Mouse (Mus musculus): Measurements from ENCODE around the gene Fgd2. TPM values are rescaled to one million over a fixed set of nuclear protein-coding genes. Genes with fewer than 3 reads are reported as not detected.
A peak's percentile ranks its signal among the peaks of the same experiment; 100 is the strongest.

Fgd2 gene
- total RNA-seq, 2 experiments from 2014 or later: 0.68 to 1.6 TPM

DNA sequence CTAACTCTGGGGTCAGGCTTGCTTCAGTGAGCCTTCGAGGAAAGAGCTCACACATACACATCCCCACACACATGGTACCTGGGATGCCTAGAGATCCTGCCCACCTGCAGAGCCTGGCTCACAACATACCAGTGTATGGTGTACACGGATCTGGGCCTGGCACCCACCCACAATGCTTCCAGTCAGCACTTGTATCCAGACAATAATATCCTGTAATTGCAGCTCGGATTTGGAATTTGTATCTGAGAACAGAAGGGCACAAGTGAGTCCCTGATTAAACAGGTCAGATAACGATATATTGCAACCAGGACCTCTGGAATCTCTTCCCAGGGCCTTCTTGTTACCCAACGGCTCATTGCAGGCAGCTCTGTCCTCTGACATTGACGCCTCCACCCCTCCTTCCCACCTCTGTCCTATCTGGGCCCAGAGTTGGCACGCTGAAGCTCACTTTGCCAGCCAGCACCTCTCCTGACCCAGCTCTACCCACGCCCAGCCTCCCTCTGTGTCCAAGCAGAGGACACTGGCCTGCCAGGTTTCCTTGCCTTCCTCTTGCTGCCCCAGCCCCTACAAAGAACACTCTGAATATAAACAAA lies 62.3 kb downstream of the Fgd2 start:
- peak; percentile 66 for DNase-seq (ENCODE audit: low spot score)

DNA sequence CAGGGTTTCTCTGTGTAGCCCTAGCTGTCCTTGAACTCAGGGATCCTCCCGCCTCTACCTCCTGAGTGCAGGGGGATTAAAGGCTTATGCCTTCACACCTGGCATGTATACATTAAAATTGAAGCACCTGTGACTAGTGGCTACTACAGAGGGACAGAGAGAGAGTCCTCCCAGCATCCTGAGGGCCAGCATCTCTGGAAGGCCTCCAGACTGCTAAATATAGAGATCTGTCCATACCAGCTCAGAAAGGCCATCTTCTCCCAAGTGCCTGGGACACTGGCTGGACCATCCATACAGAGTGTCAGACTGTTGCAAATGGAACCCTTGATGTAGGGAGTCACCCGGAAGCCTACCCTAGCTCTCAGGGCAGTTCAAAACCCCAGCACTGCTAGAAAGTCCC lies 63.3 kb downstream of the Fgd2 start:
- no peak for DNase-seq (ENCODE audit: low spot score)

DNA sequence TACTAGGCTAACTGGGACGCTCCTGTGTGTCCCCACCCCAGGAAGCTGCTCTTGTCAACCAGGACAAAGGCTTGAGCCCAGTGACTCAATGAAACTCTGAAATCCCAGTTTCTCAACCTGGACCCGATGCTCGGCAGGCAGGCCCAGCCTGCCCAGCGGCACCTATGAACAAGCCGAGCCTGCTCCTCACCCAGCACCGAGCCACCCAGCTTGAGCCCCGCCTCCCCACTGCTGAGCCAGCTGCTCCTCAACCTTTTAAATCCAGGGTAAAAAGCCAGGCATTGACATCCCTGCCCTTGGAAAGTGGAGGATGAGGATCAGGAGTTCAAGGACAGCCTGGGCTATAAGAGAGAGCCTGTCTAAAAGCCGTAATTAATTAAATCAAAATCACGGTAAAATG lies 64.6 kb downstream of the Fgd2 start:
- no peak for DNase-seq (ENCODE audit: low spot score)

DNA sequence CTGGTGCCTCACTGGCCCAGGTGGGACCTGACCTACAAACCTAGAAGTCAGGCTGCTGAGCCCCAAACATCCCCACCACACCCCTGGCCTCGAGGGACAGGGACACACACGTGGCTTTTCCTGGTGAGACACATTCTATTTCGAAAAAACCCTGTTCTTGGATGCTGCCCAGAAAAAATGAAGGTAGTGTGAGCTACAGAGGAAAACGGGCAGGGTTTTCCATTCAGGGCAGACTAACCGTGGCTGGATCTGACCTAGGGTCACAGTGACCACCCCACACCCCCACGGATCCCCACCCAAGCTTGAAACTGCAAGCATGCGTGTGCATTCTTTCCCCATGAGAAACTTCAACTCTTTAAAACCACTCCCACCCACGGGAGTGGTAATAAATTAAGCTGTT lies 67.5 kb downstream of the Fgd2 start:
- no peak for DNase-seq (ENCODE audit: low spot score)

DNA sequence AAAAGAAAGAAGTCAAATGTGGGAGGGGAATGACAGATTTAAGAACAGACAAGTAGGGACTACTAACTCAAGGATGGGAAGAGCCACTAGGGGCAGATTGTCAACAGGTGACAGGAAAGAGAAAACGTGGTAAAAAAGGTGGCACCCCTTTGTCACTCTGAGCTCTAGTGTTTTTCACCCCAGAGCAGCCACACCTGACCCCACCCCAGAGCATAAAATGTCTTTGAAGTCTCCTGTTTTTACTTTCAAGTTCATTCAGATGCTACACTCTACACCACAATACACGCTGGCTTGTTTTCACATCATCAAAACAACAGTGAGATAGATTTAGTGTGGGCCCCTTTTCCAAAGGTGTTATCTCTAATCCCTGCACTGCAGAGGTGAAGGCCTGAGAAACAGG lies 68.1 kb downstream of the Fgd2 start:
- no peak for DNase-seq (ENCODE audit: low spot score)

Other genes starting within 250 kb of the Fgd2 start
- gene Rab44, start 246.8 kb upstream of the Fgd2 start, total RNA-seq (2021): under 1 TPM; 0.31 to 0.34 TPM
- not detected for gene Cpne5, start 122.7 kb upstream of the Fgd2 start, total RNA-seq (2021)
- gene Ppil1, start 96.7 kb upstream of the Fgd2 start, total RNA-seq (2021): 1 to 10 TPM; 5.5 to 6.1 TPM
- gene BC004004, start 92.1 kb upstream of the Fgd2 start, total RNA-seq (2021): 100 to 1,000 TPM; 119 to 125 TPM
- 10 to 100 TPM; 16.2 to 23.7 TPM for gene Pi16, start 43.2 kb upstream of the Fgd2 start, total RNA-seq (2021)
- gene Mtch1, start 13.0 kb upstream of the Fgd2 start, total RNA-seq (2021): 10 to 100 TPM; 80.1 to 88.4 TPM
- 10 to 100 TPM; 18.8 to 25.4 TPM for gene Pim1, start 129.8 kb downstream of the Fgd2 start, total RNA-seq (2021)
- gene Gm17657, start 188.7 kb downstream of the Fgd2 start, total RNA-seq (2021): not detected
- 10 to 100 TPM in 1 of 2 experiments, 1 to 10 TPM in 1; 9.2 to 10.7 TPM for gene Tbc1d22b, start 188.9 kb downstream of the Fgd2 start, total RNA-seq (2021)
- not detected for gene Tmem217, start 191.5 kb downstream of the Fgd2 start, total RNA-seq (2021)

Measured in gastrocnemius, adult 18-20 months (tissue).